Mouse (Mus musculus) CH12.LX (cell line): ENCODE results near the gene Card9. TPM values are rescaled to one million over a fixed set of nuclear protein-coding genes. Genes with fewer than 3 reads are reported as not detected.

Source experiments
- DNase-seq: peaks from one replicate; pipeline ENCODE4 v3.0.0-alpha.2; 2013; ENCODE audit errors: extremely low read depth
- H3K27ac ChIP-seq: 2 replicates; pipeline ENCODE4 v1.5.1; 2012; ENCODE audit warnings: low read depth, mild to moderate bottlenecking, control low read depth, moderate library complexity; ENCODE audit not compliant: insufficient read depth
- H3K27me3 ChIP-seq: replicated peaks from 2 replicates; pipeline ENCODE3; 2012; ENCODE audit warnings: inconsistent platforms
- H3K36me3 ChIP-seq, 2 experiments: replicated peaks in 1 of 2; 2 replicates each; pipeline versions ENCODE3 to v1.6.1; 2012; ENCODE audit warnings: inconsistent platforms in 1 of 2, low read length in 1 of 2, mild to moderate bottlenecking in 1 of 2, mixed read lengths in 1 of 2, moderate library complexity in 1 of 2; ENCODE audit not compliant: control insufficient read depth in 1 of 2, insufficient read depth in 1 of 2
- H3K4me1 ChIP-seq, 2 experiments: 2 replicates each; pipeline ENCODE4 v1.6.1; 2012; ENCODE audit warnings: inconsistent platforms in 1 of 2, moderate library complexity in 1 of 2; ENCODE audit not compliant: insufficient read depth in 2 of 2, control insufficient read depth in 1 of 2
- H3K4me2 ChIP-seq: 2 replicates; pipeline ENCODE4 v1.6.1; 2012; ENCODE audit warnings: low read depth, mild to moderate bottlenecking, control low read depth; ENCODE audit not compliant: poor library complexity, insufficient read depth, severe bottlenecking
- H3K4me3 ChIP-seq, 3 experiments: fragments of 150-350 bp in 1 of 3; sonication (generic) in 1 of 3; replicated peaks in 1 of 3; 2 replicates each; pipeline versions ENCODE3 to v1.5.1; 2011 to 2012; ENCODE audit warnings: low read depth in 2 of 3, low read length in 2 of 3, mild to moderate bottlenecking in 2 of 3, moderate library complexity in 2 of 3, control low read depth in 1 of 3, improper control_type of control experiment in 1 of 3, inconsistent platforms in 1 of 3, mixed read lengths in 1 of 3; ENCODE audit not compliant: poor library complexity in 1 of 3
- H3K79me2 ChIP-seq: replicated peaks from 2 replicates; pipeline ENCODE4 v1.6.1; 2012; ENCODE audit warnings: mild to moderate bottlenecking, moderate library complexity; ENCODE audit not compliant: control insufficient read depth, poor library complexity, insufficient read depth, severe bottlenecking; ENCODE audit errors: extremely low read depth
- H3K9ac ChIP-seq: 2 replicates; pipeline ENCODE4 v1.6.1; 2012; ENCODE audit warnings: low read depth, mild to moderate bottlenecking, control low read depth, moderate library complexity; ENCODE audit not compliant: insufficient read depth
- H3K9me3 ChIP-seq: replicated peaks from 2 replicates; pipeline ENCODE3; 2012; ENCODE audit warnings: low read length, inconsistent platforms, mixed read lengths
- CTCF ChIP-seq, 2 experiments: IDR thresholded peaks in 1 of 2; conservative IDR thresholded peaks in 1 of 2; 2 replicates each; pipeline ENCODE4 v1.5.1; 2011 to 2012; ENCODE audit warnings: low read depth in 2 of 2, low read length in 2 of 2, improper control_type of control experiment in 1 of 2, inconsistent platforms in 1 of 2, mild to moderate bottlenecking in 1 of 2, moderate library complexity in 1 of 2
- E2F4 ChIP-seq: IDR thresholded peaks from 2 replicates; pipeline ENCODE4 v1.6.1; 2011; ENCODE audit warnings: low read depth, low read length, improper control_type of control experiment; ENCODE audit not compliant: insufficient replicate concordance
- GABPA ChIP-seq: IDR thresholded peaks from 2 replicates; pipeline ENCODE4 v1.6.1; 2012; ENCODE audit warnings: low read depth, low read length, improper control_type of control experiment, inconsistent platforms; ENCODE audit not compliant: insufficient replicate concordance
- JUN ChIP-seq: IDR thresholded peaks from 2 replicates; pipeline ENCODE4 v1.6.1; 2011; ENCODE audit warnings: low read depth, mild to moderate bottlenecking, low read length, improper control_type of control experiment, moderate library complexity; ENCODE audit not compliant: insufficient read depth
- KAT2A ChIP-seq: IDR thresholded peaks from 2 replicates; pipeline ENCODE4 v1.6.1; 2012; ENCODE audit warnings: low read length, improper control_type of control experiment, inconsistent platforms; ENCODE audit not compliant: insufficient replicate concordance
- MAX ChIP-seq: IDR thresholded peaks from 2 replicates; pipeline ENCODE4 v1.6.1; 2011; ENCODE audit warnings: low read length, improper control_type of control experiment
- MXI1 ChIP-seq: IDR thresholded peaks from 2 replicates; pipeline ENCODE4 v1.6.1; 2011; ENCODE audit warnings: mild to moderate bottlenecking, low read depth, low read length, improper control_type of control experiment
- MYC ChIP-seq: IDR thresholded peaks from 2 replicates; pipeline ENCODE4 v1.6.1; 2011; ENCODE audit warnings: low read depth, mild to moderate bottlenecking, improper control_type of control experiment, low read length
- RAD21 ChIP-seq: IDR thresholded peaks from 2 replicates; pipeline ENCODE4 v1.6.1; 2011; ENCODE audit warnings: low read depth, mild to moderate bottlenecking, low read length, improper control_type of control experiment, moderate library complexity
- RCOR1 ChIP-seq: conservative IDR thresholded peaks from 2 replicates; pipeline ENCODE4 v1.6.1; 2012; ENCODE audit warnings: low read depth, mild to moderate bottlenecking, inconsistent platforms, low read length, improper control_type of control experiment
- SMC3 ChIP-seq: IDR thresholded peaks from 2 replicates; pipeline ENCODE4 v1.6.1; 2011; ENCODE audit warnings: low read depth, low read length, improper control_type of control experiment
- USF1 ChIP-seq: IDR thresholded peaks from 2 replicates; pipeline ENCODE4 v1.6.1; 2014; ENCODE audit warnings: low read depth, mild to moderate bottlenecking, inconsistent platforms, low read length, improper control_type of control experiment
- dilution Hi-C: fragments of 300-500 bp; cut with MboI; formaldehyde crosslinking; loops from 2 replicates; pipeline ENCODE4 v1.14.3; 2020; ENCODE audit warnings: low sequenced_read_pairs; ENCODE audit not compliant: extremely low pct_unique_long_range_greater_than_20kb, extremely low pct_ligation_motif_present
- in situ Hi-C: fragments of 300-500 bp; cut with MboI; formaldehyde crosslinking; loops from 3 replicates; pipeline ENCODE4 v1.14.3; 2019; ENCODE audit warnings: low sequenced_read_pairs, low pct_ligation_motif_present, low pct_unique_long_range_greater_than_20kb, mixed read lengths
- polyA plus RNA-seq: library from polyadenylated mRNA; unstranded; fragments of >175 nt; gene quantifications from 2 replicates; pipeline ENCODE4 v1.2.1, GENCODE M21; 2012; ENCODE audit warnings: low read depth; ENCODE audit not compliant: insufficient read length
- total RNA-seq, 2 experiments: library from RNA; depleted of rRNA; stranded (reverse); fragments of 300-350 nt in 1 of 2; fragments of >200 nt in 1 of 2; gene quantifications; 2 replicates each; pipeline ENCODE4 v1.2.3; 2012 to 2014

The Card9 gene
- total and polyA plus RNA-seq, 3 experiments = 0.32 to 0.44 (median 0.42) TPM

GRCm38 (mm10) chr2:26324917-26325316 lies 35.8 kb downstream of the Card9 start:
- Histone ChIP-seq H3K4me2 (no peak overlapping the region), H3K9ac (no peak overlapping the region), H3K27me3 (peaks cover 21% of the 10 kb centered on the region), H3K27ac (no peak overlapping the region), H3K9me3 (no peaks in the 10 kb centered on the region), H3K79me2 (no peaks in the 10 kb centered on the region), H3K4me3 (no peak overlapping the region), H3K36me3 (peaks cover 0 to 2% of the 10 kb centered on the region in 2 experiments), H3K4me1 (peaks cover 3 to 34% of the 10 kb centered on the region in 2 experiments)
- TF ChIP-seq GABPA (no peak), RAD21 (peak; percentile 75), KAT2A (no peak), CTCF (conservative IDR thresholded peaks at IDR 0.05 in 1 of 2, IDR thresholded peaks at IDR 0.05 in 1 of 2; ENCODE audit: low read depth in 2 of 2, low read length in 2 of 2) (peak; percentile 19 to 76; a peak in 2 of 4 replicates), SMC3 (peak; percentile 63)
- peak; percentile 58 for DNase-seq
- dilution Hi-C loops = no loop called here
- in situ Hi-C loops = loop anchor here (5.0 kb wide), 1 partner anchor 237 kb away; no protein-coding TSS in a partner anchor

- DNase-seq = no peak
- TF ChIP-seq E2F4 (no peak), RCOR1 (no peak), JUN (no peak), MXI1 (no peak), USF1 (no peak), GABPA (no peak), MAX (no peak), MYC (no peak)
- Histone ChIP-seq H3K4me1 (peaks cover 3 to 27% of the 10 kb centered on the region in 2 experiments), H3K9ac (no peak overlapping the region), H3K9me3 (no peaks in the 10 kb centered on the region), H3K4me3 (no peak overlapping the region), H3K79me2 (no peaks in the 10 kb centered on the region), H3K27me3 (peaks cover 29% of the 10 kb centered on the region), H3K4me2 (no peak overlapping the region), H3K27ac (no peak overlapping the region), H3K36me3 (peaks cover 0 to 2% of the 10 kb centered on the region in 2 experiments)
- dilution Hi-C loops = no loop called here
- in situ Hi-C loops = no loop called here
Observed at GRCm38 (mm10) chr2:26323589-26324325, 37.0 kb downstream of the Card9 start.
